Mouse (Mus musculus) retina, adult 2 months (tissue): Measurements from ENCODE around the gene Tmem168.

Experiments used
- DNase-seq: peaks from one replicate; pipeline ENCODE4 v3.0.0-alpha.2; 2012; ENCODE audit warnings: low read depth, low spot score

Tmem168 gene

DNA sequence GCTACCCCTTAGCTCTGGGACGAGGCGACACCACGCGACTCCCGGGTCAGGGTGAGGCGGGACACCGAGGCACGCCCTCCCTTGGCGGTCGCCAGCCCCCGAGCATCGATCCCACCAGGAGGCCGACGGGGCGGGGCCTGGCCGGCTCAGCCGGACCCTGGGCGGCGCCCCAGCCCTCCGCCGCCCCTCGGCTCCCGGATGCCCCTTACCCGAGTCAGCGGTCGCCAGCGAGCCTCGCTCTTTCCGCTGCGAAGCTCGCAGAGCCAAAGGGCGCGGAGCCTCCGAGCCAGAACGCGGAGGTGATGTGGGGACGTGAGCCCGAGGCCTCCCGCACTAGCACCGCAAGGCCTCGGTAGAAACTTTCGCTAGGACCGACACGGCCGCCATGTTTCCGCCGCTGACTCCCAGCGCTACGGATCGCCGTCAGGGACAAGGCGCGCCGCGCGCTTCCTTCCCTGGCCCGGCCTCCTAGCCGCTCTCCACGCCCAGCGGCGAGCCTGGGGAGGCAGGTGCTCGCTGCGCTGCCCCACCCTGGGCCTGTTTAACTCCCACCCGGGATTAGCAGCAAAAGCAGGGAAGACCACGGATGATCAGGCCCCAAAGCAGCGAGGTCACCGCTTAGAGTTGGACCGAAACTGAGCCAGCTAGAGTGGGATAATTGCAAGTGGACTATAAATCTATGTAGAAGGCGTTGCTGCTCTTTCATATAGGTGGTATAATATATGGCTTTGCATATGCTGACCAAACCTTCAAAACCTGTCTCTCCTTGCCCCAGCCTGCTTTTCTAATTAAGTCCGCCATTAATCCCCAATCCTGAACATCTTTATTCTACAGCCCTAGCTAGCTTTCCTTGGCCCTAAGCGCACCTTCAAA lies at the start of gene Tmem168:
Tmem168 (minus strand) TSS at position 480 of the 873 bp plus-strand sequence.
- peak; percentile 77 for DNase-seq

DNA sequence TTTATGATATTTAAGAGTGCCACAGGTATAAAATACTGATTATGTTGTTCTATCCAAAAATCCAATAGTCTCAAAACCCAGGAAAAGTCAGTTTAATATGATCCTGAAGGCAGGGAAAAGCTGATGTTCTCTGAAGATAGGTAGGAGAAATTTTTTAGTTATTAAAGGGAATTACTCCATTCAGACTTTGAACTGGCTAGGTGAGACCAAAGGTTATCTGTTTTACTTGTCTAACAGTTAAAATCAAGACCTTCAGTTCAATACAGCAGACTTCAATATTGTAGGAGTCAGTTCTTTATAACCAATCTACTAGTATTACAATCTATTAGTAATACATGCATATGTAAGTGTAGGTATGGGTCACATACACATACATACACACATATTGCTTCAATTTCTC lies 46.2 kb upstream of the Tmem168 start:
- no peak for DNase-seq

DNA sequence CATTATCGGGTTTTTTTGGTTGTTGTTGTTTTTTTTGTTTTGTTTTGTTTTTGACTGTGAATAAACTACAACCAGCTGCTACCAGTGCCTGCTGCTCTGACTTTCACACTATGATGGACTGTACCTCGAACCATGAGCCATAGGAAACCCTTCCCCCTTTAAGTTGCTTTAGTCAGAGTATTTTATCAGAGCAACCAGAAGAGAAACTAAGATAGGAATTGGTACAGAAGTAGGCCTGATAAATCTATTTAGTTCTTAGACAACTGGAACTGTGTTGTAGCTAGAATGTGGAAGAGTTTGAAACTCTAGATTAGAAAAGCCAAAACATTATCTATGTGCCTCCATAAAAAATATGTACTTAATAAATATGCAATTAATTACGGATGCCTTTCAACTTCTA lies 44.4 kb upstream of the Tmem168 start:
- no peak for DNase-seq

DNA sequence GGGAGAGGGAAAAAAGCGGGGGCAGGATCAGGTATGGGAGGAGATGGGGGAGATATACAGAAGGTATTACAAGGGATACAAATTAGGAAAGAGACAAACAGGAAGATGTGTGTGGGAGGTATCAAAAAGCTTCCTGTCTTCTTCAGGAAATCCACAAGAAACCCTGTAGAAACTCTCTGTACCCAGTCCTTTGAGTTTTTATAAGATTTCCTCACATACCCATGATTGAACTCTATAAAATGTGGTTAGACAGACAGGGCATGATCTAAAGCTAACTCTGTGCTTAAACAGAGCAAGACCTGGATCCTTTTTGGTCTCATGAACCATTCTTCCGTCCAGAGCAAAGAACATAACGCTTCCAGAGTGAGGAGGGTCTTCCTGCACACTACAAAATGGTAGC lies 43.0 kb upstream of the Tmem168 start:
- no peak for DNase-seq

DNA sequence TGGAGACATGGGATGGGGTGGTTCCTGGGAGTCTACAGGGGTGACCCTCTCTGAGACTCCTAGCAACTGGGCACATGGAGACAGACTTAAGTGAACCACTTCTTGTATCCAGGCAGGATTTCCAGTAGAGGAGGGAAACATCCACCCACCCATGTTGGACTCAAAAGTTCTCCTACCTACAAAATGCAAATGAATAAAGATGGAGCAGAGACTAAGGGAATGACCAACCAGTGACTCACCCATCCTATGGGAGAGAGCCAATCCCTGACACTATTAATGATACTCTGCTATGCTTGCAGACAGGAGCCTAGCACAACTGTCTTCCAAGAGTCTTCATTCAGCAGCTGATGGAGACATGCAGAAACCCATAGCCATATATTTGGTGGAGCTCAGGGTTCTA lies 40.4 kb upstream of the Tmem168 start:
- no peak for DNase-seq

DNA sequence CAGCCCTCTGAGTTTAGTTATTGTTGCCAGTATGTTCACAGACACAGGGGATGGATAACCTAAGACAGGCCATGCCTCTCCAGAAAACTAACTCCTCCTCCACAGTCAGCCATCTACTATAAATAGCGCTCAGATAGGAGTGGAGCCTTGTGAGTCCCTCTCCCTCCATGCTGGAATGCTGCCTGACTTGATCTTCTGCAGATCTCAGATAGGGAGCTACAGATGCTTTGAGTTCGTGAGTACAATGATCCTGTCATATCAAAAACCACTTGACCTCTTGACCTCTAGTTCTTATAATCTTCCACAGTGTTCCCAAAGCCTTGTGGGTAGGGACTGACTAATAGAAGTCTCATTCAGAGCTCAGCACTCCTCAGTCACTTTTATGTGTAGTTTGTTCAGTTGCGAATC lies 28.7 kb upstream of the Tmem168 start:
- DNase-seq, result no peak

DNA sequence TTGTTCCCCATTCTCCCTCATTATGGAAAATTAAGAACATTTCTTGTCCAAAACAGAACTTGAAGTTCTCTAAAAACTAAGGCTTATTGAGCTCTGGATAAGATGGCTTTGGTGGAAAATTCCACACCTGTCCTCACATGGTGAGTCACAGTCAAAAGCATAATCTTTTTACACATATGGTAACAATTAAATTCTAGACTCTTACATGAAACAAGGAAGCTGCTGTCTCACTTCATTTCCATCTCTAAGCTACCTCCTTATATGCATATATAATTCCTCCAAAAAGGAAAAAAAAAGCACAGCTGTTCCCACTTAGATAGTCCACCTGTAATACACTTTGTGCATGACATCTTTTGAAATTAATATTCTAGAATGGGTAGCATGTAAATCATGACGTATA lies 24.7 kb upstream of the Tmem168 start:
- no peak for DNase-seq

DNA sequence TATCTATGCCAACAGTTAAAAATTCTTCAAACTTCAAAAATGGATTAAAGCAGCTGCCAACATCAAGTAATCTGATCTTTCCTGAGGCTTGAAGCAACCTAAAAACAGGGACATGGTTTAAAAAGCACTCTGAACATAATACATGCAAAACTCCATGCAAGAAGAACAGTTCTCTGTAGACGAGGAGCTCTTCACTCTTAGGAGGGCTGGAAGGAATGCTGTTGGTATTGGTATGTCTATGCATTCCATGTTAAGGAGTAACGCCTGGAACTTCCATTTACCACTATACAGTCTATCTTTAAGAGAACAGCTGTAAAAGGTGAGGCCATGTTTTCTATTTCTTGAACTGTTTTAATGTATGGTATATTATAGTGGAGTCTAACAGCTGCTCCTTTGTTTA lies 22.7 kb upstream of the Tmem168 start:
- DNase-seq, result no peak

DNA sequence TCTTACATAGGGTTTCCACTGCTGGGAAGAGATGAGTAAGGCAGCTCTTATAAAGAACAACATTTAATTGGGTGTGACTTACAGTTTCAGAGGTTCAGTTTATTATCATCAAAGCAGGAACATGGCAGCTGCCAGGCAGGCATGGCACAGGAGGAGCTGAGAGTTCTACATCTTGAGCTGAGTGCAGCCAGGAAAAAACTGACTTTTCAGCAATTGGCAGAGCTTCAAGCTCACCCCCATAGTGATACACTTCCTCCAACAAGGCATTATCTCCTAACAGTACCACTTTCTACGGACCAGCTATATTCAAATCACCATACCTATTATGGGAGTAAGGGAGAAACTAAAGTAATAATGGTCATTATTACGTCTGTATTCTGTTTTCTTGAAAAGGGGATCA lies 11.7 kb upstream of the Tmem168 start:
- DNase-seq, result no peak

DNA sequence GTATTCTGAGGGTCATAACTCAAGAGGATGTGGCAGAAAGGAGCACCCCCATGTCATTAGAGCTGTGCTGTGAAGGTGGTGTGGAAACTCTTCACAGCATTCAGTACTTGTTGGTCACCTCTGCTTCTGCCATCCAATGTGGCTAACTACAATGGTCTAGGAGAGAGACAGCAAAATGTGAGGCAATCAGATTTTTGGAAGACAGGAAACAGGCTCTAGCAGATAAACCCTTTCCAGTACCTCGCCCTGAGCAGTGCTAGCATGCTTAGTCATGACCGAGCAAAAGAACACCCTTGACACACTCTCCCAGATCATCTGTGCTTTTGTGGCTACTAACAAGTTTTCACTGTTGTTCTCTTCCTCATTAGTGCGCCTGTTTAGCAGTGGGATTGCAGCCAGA lies 9.2 kb upstream of the Tmem168 start:
- no peak for DNase-seq

DNA sequence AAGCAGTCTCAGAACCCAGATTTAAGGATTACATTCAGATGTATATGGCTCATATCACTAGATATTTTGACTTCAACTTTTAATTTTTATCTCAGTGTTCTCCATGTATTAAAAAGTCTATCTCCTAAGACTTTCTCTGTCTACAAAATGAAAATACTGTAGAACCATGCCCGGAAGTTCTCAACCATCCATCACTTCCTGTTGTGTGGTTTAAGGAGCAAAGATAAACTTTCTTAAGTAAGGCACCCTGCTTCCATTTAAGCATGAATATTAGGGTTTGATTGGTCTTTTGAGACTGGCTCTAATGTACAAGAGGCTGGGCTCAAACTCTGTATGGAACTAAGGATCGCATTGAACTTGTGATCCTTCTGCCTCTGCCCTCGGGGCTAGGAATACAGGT lies 6.7 kb upstream of the Tmem168 start:
- no peak for DNase-seq

DNA sequence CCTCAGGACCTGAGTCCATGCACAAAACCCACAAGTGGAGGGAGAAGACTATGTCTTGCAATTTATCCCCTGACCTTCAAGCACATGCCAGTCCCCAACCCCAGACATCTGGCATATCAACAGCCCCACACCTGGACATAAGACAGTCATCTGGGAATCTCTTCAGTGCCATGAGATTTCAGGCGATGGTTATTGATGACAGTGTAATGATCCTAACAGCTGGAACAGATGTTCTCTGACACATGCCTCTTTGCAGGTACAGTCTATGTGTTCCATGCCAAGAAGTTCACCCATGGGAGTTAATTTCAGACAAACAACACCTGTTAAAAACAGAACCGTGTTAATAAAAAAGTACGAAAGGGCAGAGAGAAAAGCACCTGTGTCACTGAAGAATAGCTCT lies 5.8 kb upstream of the Tmem168 start:
- DNase-seq, result no peak

DNA sequence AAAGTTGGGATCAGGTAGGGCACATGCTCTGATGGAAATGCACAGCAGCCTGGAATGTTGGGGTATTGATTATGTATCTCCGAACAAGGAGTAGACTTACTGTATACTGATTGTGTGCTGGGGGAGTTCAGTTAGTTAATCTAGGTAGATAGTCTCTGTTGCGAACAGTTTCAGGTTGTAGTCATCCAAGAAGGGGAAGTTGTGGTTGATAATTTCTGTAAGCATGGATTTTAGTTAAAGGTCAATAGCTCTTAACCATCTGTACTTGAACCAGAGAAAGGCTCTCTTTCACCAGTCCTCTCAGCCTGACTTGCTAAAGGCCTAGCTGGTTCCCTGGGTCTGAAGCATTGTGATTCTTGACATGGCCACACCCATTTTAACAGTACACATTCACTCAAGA lies 3.0 kb upstream of the Tmem168 start:
- DNase-seq, result no peak

DNA sequence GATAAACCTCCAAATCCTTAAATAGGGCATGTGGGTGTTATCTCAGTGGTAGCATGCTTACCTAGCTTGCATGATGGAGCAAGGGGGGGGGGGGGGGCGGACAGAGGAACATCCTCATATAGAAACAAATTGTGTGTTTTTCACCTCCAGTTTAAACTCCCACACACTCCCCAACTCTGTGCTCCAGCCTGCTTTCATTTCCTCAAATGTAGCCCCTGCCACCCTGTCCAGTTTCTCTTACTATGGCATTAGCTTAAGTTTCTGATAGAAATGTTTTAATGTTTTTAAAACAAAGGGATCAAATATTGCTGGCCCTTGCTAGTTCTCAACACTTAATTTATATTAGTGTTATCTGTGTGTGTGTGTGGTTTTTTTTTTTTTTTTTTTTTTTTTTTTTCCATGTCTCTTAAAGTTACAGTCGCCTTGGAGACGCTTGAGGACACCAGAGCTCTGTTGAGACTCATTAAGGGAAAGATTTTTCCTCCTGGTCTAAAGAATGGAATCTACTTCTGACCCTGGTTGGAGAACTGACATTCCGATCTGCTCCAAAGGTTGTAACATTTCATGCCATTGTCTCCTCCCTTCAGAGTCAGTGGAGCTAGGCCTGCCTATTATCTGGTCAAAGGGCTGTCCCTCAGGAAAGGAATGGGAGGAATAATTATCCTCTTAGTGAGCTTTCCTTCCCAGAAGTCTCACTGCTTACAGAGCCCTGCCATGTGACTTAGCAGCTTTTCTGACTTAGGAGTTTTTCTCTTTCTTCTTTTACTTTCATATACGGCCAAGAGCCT lies 1.6 kb upstream of the Tmem168 start:
- no peak for DNase-seq

DNA sequence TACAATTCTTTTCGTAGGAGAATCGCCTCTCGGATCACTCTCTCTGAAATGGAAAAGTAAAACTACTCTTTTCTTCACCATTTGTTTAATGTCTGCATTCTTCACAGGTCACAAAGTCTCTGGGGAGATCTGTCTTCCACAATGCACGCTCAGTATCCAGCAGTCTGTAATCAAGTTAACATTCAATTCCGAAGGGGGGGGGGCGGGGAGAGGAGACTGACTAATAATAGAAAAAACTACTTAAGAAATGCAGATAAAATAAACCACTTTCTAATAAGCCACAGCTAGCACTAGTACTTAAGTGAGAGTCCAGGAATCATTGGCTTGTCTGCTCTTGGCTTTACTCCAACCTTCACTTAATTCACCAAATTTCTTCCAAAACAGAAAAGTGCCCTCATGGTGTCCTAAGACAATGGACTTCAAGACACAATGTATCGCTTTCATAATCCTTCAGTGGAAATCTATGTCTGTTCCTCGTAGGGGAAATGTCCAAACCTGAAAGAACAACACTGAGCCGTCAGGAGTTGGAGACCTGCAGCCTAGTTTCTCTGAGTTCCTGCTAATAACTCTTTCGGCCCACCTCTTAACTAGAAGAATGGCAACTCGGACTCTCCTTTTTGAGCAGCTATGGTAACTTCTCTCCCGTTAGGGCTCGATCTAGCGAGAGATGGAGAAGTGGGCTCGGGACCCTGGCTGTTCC lies 829 bp downstream of the Tmem168 start:
- DNase-seq, result no peak

DNA sequence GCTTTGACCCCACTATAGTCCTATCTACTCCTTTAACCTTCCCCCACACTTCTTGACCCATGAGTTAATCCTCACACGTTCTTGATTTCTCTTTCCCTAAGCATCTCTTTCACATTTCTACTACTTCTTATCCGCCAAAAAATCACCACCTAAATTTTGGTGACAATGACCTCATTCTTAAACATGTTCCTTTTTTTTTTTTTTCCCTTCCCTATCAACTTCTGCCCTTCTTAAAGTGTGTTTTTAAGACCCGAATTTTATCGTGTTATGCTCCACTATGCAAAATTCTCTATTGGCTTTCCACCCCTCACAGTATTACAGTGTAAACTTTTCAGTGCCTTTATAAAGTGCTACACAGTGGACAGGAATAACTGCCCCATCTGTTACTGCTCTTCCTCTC lies 1.5 kb downstream of the Tmem168 start:
- no peak for DNase-seq

DNA sequence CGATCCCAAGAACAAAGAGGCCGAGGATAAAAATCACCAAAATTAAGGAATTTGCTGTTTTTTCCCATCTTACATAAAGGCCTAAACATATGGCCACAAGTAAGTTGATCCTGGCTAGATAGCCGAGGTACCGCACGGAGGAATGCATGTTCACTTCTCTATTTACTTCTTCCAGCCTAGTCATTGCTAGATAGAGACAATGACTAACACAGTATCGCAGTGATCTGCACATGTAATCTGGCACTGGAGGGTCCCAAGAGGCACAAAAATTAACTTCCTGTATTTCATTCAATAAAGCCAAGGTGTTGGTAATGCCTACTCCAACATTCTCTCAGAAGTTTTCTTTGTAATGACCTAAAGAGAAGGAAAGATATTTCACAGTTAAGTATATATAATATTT lies 4.8 kb downstream of the Tmem168 start:
- DNase-seq, result no peak

DNA sequence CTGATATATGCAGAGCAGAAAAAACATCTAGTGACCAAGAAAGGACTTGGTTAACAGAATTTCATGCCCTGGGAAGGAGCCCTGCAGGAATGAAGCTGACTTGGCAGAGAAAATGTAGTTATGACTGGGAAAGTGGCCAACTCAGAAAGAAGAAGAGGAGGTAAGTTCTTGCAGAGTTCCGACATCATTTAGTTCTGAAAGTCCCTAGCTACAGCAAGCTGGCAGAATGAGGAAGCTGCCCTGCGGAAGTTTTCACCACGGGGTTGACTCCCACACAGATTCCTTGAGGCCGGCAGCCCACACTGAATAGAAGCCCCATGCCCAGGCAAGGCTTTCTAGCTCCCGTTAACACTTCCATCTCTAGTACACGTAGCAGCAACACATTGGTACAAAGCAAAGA lies 6.3 kb downstream of the Tmem168 start:
- no peak for DNase-seq

DNA sequence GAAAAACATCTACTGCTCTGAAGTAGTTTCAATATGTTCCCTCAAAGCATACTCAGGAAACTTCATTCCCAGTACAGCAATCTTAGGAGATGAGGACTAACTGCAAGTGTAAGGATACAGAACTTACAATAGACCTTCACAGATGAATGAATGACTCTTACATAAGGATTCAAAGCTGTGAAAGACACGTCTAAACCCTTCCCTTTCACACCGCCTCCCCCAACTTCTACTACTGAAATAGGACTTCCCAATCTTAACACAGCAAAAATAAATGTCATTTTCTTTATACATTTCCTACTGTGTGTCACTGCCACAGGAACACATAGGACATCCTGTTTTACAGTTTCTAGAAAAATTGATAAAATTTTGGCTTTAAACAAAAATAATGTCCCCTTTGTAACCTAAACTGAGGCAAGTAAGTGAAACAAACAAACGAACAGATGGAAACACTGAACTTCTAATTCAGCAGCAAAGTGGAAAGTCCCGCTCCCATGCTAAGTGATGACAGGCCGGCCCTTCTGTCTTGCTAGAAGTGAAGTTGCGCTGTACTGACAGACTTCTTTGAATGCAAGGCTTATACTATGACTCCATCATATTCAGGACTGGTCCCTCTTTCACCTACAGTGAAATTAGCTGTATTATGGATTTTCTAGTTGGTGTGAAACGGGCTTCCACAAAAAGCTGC lies 9.5 kb downstream of the Tmem168 start:
- DNase-seq, result no peak

DNA sequence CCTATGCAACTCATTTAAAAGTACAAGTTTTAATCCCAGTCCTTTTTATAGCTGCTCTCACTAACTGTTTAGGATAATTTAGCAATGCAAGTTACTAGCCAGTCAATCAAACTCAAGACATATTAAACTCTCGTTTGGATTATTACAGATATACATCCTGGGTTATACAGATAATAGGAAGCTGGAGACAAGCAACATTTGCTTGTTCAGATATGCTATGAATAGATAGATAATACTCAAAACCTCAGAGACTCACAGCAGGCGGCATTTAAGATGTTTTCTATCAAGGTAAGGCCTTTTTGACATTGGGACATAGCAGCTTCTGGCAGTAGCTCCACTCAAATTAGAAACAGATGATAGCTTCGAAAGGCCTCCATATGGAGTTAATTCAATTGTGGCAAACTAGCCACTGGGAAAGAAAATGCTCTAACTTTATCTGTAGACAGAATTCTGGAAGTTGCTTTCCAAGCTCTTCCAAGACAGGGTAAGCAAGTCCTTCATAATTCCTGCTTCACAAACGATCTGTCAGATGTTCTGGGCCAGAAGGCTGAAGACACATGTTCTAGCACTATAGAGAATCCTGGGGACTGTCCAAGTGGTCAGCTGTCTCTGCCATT lies 15.1 kb downstream of the Tmem168 start:
- DNase-seq, result no peak

DNA sequence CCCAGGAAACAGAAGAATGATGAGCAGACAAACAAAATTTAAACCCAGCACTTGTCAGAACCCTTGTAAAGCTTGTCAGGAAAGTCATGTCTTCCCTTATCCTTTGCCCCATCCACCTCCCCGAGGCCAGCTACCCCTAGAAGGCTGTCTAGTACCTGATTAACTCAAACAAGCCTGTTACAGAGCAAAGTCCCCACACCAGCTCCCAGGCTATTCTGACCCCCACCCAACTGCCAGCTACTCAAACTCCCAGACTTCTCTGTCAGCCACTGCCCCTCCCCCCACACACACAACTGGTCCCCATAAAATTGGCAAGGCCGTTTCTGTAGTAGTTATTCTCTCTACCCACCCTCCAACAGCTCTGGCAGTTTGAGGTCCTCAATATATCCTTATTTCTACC lies 21.3 kb downstream of the Tmem168 start:
- no peak for DNase-seq
